Mouse (Mus musculus): ENCODE measurements around the gene Acvr2b. TPM values are rescaled to one million over a fixed set of nuclear protein-coding genes. Genes with fewer than 3 reads are reported as not detected.

The Acvr2b gene
- polyA plus RNA-seq, 1 experiment = 1.3 TPM

DNA sequence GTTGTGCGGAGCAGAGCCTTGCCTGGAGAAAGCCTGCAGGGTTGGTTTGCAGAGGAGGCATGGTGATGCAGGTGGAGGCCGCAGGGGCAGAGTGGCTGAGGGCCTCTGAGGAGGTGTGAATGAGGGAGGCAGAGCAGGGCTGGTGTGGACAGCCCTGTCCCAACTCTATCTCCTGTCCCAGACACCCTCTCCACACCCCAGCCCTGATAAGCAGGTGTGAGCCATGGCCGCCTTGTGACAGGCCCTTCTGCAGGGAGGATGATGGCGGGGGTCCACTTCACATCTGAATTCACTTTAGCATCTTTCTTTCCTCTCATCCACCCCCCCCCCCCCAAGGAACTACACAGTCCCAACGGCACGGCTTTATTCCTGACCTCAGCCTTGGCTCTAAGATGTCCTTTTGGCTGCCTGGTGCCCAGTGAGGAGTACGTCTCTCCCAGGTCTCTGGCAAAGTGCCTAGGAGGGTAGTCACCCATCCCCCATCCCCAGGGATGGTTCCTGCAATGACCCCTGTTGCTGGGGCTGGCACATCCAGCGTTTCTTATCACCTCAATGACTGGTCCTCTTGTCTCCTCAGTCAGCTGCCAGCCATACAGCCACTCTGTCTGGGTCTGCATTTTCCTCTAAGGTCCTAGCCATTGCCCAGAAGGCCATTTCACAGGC, 67.9 kb downstream of the Acvr2b start:
- 81% methylated on average over 8 of the region's 8 CpGs for WGBS
- no peak overlapping the region for H3K27ac ChIP-seq (ENCODE audit: insufficient read depth, low read length)
- H3K36me3 ChIP-seq (ENCODE audit: control insufficient read depth, insufficient read depth, low read length) = peaks cover 1% of the 10 kb centered on the region; the same call in 1 of the 2 replicates
- DNase-seq (ENCODE audit: low read depth in 1 of 2, low spot score in 2 of 2) = no peak
- TF ChIP-seq POLR2A (IDR thresholded peaks at IDR 0.05; ENCODE audit: low read depth, low read length) (no peak), CTCF (IDR thresholded peaks at IDR 0.05; ENCODE audit: extremely low read depth, insufficient read depth, insufficient read length, insufficient replicate concordance) (no peak)
- H3K4me1 ChIP-seq (ENCODE audit: control insufficient read depth, insufficient read depth, insufficient read length) = no peaks in the 10 kb centered on the region
- H3K4me3 ChIP-seq (ENCODE audit: extremely low read depth, insufficient read depth, insufficient read length) = no peak overlapping the region
- no peaks in the 10 kb centered on the region for H3K27me3 ChIP-seq (ENCODE audit: control insufficient read depth, insufficient read depth, low read length)

DNA sequence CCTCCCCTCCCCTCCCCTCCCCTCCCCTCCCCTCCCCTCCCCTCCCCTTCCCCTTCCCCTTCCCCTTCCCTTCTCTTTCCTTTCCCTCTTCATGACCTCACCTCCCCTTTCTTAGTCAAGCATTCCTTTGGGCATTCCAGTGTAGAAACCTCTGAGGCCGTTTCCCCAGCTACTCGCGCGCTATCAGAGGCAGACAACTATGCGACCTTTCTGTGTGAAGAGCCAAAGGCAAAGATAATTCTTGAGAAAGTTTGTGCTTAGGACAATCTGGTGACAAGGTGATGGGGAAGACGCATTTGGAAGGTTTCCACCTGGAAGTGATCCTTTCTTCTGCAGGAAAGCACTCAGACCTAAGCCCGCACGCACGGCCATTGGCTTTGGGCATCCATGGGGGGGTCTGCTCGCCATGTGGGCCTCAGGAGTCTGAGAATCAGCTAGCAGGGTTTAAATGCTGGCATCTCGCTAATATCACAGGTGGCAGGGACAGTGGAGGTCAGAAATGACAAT, 70.5 kb downstream of the Acvr2b start:
- TF ChIP-seq POLR2A (IDR thresholded peaks at IDR 0.05; ENCODE audit: low read depth, low read length) = no peak
- no peak for TF ChIP-seq CTCF (IDR thresholded peaks at IDR 0.05; ENCODE audit: extremely low read depth, insufficient read depth, insufficient read length, insufficient replicate concordance)
- H3K27me3 ChIP-seq (ENCODE audit: control insufficient read depth, insufficient read depth, low read length) = no peaks in the 10 kb centered on the region
- WGBS = 91% methylated on average over 11 of the region's 11 CpGs
- DNase-seq (ENCODE audit: low read depth in 1 of 2, low spot score in 2 of 2) = no peak
- no peak overlapping the region for H3K27ac ChIP-seq (ENCODE audit: insufficient read depth, low read length)
- no peak overlapping the region for H3K4me3 ChIP-seq (ENCODE audit: extremely low read depth, insufficient read depth, insufficient read length)
- no peaks in the 10 kb centered on the region for H3K4me1 ChIP-seq (ENCODE audit: control insufficient read depth, insufficient read depth, insufficient read length)
- H3K36me3 ChIP-seq (ENCODE audit: control insufficient read depth, insufficient read depth, low read length) = 0 out of 2 replicates have a peak, but pooled peaks cover under 1% of the 10 kb centered on the region

DNA sequence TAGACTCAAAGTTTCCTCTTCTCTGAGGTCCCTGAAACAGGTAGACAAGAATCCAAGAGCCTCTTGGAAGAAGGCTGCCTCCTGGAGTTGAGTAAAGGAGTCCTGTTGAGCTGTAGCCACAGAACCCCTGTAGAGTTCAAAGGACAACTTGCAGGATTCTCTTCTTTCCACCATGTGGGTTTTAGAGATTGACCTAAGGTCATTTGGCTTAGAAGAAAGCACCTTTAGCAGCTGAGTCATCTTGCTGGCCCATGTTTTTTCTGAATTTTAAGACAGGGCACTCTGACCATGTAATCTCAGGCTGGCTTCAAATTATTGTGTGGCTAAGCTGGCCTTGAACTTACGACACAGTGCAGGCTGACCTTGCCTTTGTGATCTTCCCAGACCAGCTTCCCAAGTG, 71.1 kb downstream of the Acvr2b start:
- H3K4me3 ChIP-seq (ENCODE audit: extremely low read depth, insufficient read depth, insufficient read length) = no peak overlapping the region
- no peak overlapping the region for H3K27ac ChIP-seq (ENCODE audit: insufficient read depth, low read length)
- no peaks in the 10 kb centered on the region for H3K36me3 ChIP-seq (ENCODE audit: control insufficient read depth, insufficient read depth, low read length)
- DNase-seq (ENCODE audit: low read depth in 1 of 2, low spot score in 2 of 2) = no peak
- no peaks in the 10 kb centered on the region for H3K4me1 ChIP-seq (ENCODE audit: control insufficient read depth, insufficient read depth, insufficient read length)
- 93% methylated on average over 1 of the region's 1 CpGs for WGBS
- no peaks in the 10 kb centered on the region for H3K27me3 ChIP-seq (ENCODE audit: control insufficient read depth, insufficient read depth, low read length)
- no peak for TF ChIP-seq CTCF (IDR thresholded peaks at IDR 0.05; ENCODE audit: extremely low read depth, insufficient read depth, insufficient read length, insufficient replicate concordance)
- no peak for TF ChIP-seq POLR2A (IDR thresholded peaks at IDR 0.05; ENCODE audit: low read depth, low read length)

DNA sequence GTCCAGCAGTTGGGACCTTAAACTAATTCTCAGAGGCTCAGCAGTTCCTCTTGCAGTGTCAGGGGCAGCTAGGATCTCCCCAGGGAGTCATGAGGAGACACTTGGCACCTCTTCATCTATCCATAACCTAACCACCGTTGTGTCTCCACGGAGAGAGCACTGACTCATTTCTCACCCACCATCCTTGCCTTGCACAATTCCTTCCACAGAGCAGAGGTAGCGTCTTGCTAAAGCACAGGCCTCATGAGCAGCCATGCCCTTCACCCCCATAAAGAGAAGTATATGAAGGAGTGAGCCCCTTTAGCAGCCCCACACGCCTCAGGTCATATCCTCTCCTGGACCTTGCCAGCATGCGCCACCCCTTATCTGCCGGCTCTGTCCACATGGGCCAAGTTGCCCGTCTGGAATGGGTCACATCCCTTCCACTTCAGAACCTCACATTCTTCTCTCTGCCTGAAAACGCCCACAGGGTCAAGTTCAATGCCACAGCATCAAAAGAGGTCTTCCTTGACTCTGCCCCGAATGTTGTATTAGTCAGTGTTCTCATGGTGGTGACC, 71.8 kb downstream of the Acvr2b start:
- TF ChIP-seq CTCF (IDR thresholded peaks at IDR 0.05; ENCODE audit: extremely low read depth, insufficient read depth, insufficient read length, insufficient replicate concordance) = no peak
- no peak for TF ChIP-seq POLR2A (IDR thresholded peaks at IDR 0.05; ENCODE audit: low read depth, low read length)
- no peaks in the 10 kb centered on the region for H3K4me1 ChIP-seq (ENCODE audit: control insufficient read depth, insufficient read depth, insufficient read length)
- DNase-seq (ENCODE audit: low read depth in 1 of 2, low spot score in 2 of 2) = no peak
- H3K36me3 ChIP-seq (ENCODE audit: control insufficient read depth, insufficient read depth, low read length) = no peaks in the 10 kb centered on the region
- WGBS = 76% methylated on average over 9 of the region's 9 CpGs
- 0 out of 2 replicates have a peak overlapping the region, but pooled peaks have one; percentile 1 for H3K27ac ChIP-seq (ENCODE audit: insufficient read depth, low read length)
- no peaks in the 10 kb centered on the region for H3K27me3 ChIP-seq (ENCODE audit: control insufficient read depth, insufficient read depth, low read length)
- no peak overlapping the region for H3K4me3 ChIP-seq (ENCODE audit: extremely low read depth, insufficient read depth, insufficient read length)

DNA sequence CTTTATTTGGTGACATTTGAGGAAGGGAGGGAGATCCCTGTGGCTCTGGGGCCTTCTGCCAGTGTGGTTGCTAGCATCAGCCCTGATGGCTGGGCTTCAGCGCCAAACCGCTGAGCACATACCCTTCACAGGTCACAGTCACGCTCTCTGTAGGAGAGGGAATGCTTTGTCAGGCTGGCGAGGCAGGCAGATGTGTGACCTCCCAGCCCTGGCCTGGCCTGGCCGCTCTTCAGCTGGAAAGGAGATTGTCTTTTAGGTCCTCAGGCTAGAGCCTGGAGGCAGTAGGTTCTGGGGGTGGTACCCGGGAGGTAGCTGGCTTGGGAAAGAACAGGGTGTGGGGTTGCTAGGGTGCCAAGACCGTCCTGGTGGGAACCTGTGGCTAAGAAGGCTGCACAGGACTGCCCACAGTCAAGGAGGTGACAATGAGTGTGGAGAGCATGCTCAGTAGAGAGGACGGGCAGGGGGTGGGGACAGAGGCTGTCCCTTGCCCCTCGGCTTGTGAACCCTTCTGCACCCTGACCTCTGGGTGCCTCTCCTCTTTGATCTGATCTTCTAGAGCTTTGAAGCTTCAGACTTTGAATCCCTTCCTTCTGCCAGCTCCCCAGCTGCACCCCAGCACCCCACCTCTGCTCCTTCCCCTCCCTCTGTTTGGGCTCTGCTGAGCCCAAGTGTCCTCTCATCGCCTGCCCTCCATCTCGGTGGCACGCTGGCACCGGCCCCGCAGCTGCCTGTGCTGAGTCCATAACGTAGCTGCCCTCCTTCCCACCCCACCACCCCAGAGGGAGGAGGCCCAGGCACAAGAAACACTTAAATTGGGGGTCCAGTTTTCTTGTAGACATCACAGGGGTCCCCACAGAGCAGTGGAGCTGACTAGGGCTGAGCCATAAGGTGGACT, 73.0 kb downstream of the Acvr2b start:
- no peaks in the 10 kb centered on the region for H3K27me3 ChIP-seq (ENCODE audit: control insufficient read depth, insufficient read depth, low read length)
- no peak for DNase-seq (ENCODE audit: low read depth in 1 of 2, low spot score in 2 of 2)
- 73% methylated on average over 15 of the region's 15 CpGs for WGBS

GRCm38 (mm10) chr9:119477754-119478153, 75.8 kb downstream of the Acvr2b start:
- 41% methylated on average over 6 of the region's 6 CpGs for WGBS
- no peak for DNase-seq (ENCODE audit: low read depth in 1 of 2, low spot score in 2 of 2)
- peak overlapping the region; percentile 19 for H3K27ac ChIP-seq (ENCODE audit: insufficient read depth, low read length)
- no peaks in the 10 kb centered on the region for H3K36me3 ChIP-seq (ENCODE audit: control insufficient read depth, insufficient read depth, low read length)
- TF ChIP-seq POLR2A (IDR thresholded peaks at IDR 0.05; ENCODE audit: low read depth, low read length) (no peak), CTCF (IDR thresholded peaks at IDR 0.05; ENCODE audit: extremely low read depth, insufficient read depth, insufficient read length, insufficient replicate concordance) (no peak)
- H3K4me1 ChIP-seq (ENCODE audit: control insufficient read depth, insufficient read depth, insufficient read length) = no peaks in the 10 kb centered on the region
- H3K27me3 ChIP-seq (ENCODE audit: control insufficient read depth, insufficient read depth, low read length) = no peaks in the 10 kb centered on the region
- H3K4me3 ChIP-seq (ENCODE audit: extremely low read depth, insufficient read depth, insufficient read length) = no peak overlapping the region

More for the DNA sequence above, 73.0 kb downstream of the Acvr2b start:
- Histone ChIP-seq H3K4me3 (ENCODE audit: extremely low read depth, insufficient read depth, insufficient read length) (no peak overlapping the region), H3K27ac (ENCODE audit: insufficient read depth, low read length) (peak overlapping the region; percentile 1; the same call in 1 of the 2 replicates), H3K4me1 (ENCODE audit: control insufficient read depth, insufficient read depth, insufficient read length) (no peaks in the 10 kb centered on the region), H3K36me3 (ENCODE audit: control insufficient read depth, insufficient read depth, low read length) (no peaks in the 10 kb centered on the region)
- no peak for TF ChIP-seq CTCF (IDR thresholded peaks at IDR 0.05; ENCODE audit: extremely low read depth, insufficient read depth, insufficient read length, insufficient replicate concordance)
- no peak for TF ChIP-seq POLR2A (IDR thresholded peaks at IDR 0.05; ENCODE audit: low read depth, low read length)

Measured in spleen, adult 2 months (tissue).